Mouse (Mus musculus) heart, adult 2 months (tissue): ENCODE measurements around the gene Aes. TPM values are rescaled to one million over a fixed set of nuclear protein-coding genes. Genes with fewer than 3 reads are reported as not detected.

ENCODE experiments used
- DNase-seq, 2 experiments: peaks; one replicate each; pipeline ENCODE4 v3.0.0; 2021
- H3K27ac ChIP-seq: fragments of 200-600 bp; 2 replicates; pipeline ENCODE4 v1.8.1; 2022
- H3K27me3 ChIP-seq: fragments of 200-500 bp; 2 replicates; pipeline ENCODE4 v1.6.1; 2012; ENCODE audit warnings: mild to moderate bottlenecking, low read length, inconsistent platforms, mixed read lengths; ENCODE audit not compliant: control insufficient read depth, insufficient read depth
- H3K36me3 ChIP-seq: fragments of 200-500 bp; 2 replicates; pipeline ENCODE4 v1.6.1; 2012; ENCODE audit warnings: low read length, inconsistent platforms; ENCODE audit not compliant: control insufficient read depth, insufficient read depth
- H3K4me1 ChIP-seq: fragments of 200-500 bp; 2 replicates; pipeline ENCODE4 v1.6.1; 2011; ENCODE audit warnings: low read length; ENCODE audit not compliant: control insufficient read depth, insufficient read depth
- H3K4me3 ChIP-seq: fragments of 200-600 bp; 2 replicates; pipeline ENCODE4 v1.8.1; 2022
- H3K79me2 ChIP-seq: fragments of 200-500 bp; replicated peaks from 2 replicates; pipeline ENCODE4 v1.6.1; 2012; ENCODE audit warnings: mild to moderate bottlenecking, inconsistent platforms, low read length, moderate library complexity, mixed read lengths; ENCODE audit not compliant: control insufficient read depth, insufficient read depth
- H3K9ac ChIP-seq: fragments of 200-500 bp; 2 replicates; pipeline ENCODE4 v1.6.1; 2012; ENCODE audit warnings: low read depth, mild to moderate bottlenecking, control low read depth, inconsistent platforms, low read length, mixed read lengths
- CTCF ChIP-seq: fragments of 200-600 bp; IDR thresholded peaks from 2 replicates; pipeline ENCODE4 v1.8.1; 2022; ENCODE audit warnings: antibody characterized with exemption, mild to moderate bottlenecking, moderate library complexity
- EP300 ChIP-seq: fragments of 200-500 bp; IDR thresholded peaks from 2 replicates; pipeline ENCODE4 v1.6.1; 2011; ENCODE audit warnings: low read depth, low read length, control low read depth; ENCODE audit not compliant: insufficient read depth
- POLR2A ChIP-seq: fragments of 200-500 bp; IDR thresholded peaks from 2 replicates; pipeline ENCODE4 v1.6.1; 2011; ENCODE audit warnings: mild to moderate bottlenecking, low read depth, low read length, control low read depth; ENCODE audit not compliant: insufficient read depth
- WGBS: fragments of 180-500 bp; shearing (Covaris S2); methylation state at CpG from one replicate; pipeline ENCODE4 v1.1.7; 2018; 5-methylcytosine and 5-hydroxymethylcytosine counted together
- intact Hi-C: fragments of 180-260 bp; cut with DNase I; formaldehyde crosslinking; loops from one replicate; pipeline ENCODE4 v1.15.1; 2025
- polyA plus RNA-seq: library from polyadenylated mRNA; depleted of rRNA; stranded (reverse); fragments of >200 nt; gene quantifications from 2 replicates; pipeline ENCODE4 v1.2.3, GENCODE M21; 2012
- total RNA-seq, 2 experiments: library from RNA; stranded (reverse); gene quantifications; 2 replicates each; pipeline ENCODE4 v1.2.3; 2021

The Aes gene
- total and polyA plus RNA-seq, 3 experiments: 982 to 3,063 (median 1,113) TPM

DNA sequence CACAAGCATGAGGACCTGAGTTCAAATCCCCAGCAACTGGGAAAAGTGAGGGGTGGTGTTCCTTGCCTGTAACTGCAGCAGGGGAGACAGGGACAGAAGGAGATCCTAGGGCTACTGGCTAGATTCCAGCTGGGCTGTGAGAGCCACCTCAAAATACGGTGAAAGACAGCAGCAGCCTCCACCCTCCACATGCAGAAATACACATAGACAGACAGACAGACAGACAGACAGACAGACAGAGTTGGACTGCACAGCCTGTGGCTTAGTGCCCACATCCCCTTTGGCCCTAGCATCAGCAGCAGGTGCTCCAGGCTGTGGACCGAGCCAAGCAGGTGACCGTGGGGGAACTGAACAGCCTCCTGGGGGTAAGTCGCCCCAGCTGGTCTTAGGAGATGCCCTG lies 20.7 kb downstream of the Aes start:
- Histone ChIP-seq H3K27ac (no peak overlapping the region), H3K27me3 (no peaks in the 10 kb centered on the region), H3K9ac (no peak overlapping the region), H3K4me3 (no peak overlapping the region), H3K36me3 (no peaks in the 10 kb centered on the region), H3K79me2 (no peaks in the 10 kb centered on the region), H3K4me1 (no peaks in the 10 kb centered on the region)
- intact Hi-C loops: no loop called here
- DNase-seq: no peak
- 64% methylated on average over 4 of the region's 4 CpGs for WGBS
- TF ChIP-seq EP300 (no peak), CTCF (no peak), POLR2A (no peak)

DNA sequence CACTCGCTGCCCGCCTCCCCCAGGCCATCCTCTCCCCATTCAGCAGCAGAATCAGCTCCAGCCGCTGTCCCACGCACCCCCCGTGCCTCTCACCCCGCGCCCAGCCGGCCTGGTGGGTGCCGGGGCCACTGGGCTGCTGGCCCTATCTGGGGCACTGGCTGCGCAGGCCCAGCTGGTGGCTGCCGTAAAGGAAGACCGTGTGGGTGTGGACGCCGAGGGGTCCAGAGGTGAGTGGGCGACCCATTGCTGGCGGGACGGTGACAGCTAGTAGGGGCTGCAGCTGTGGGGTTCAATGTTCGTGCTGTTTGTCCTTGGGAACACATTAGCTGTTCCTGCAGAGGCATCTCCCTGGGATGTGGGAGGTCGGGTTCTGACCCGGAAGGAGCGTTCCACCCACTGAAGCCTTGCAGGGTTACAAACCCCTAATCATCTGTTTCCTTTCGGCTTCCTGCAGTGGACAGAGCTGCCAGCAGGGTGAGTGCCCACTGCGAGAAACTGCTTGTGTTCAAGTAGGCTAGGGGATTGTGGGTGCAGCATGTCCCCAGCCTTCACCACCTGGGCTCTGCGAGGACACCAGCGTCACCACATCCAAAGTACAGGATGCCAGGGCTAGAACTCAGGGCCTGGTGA lies 21.3 kb downstream of the Aes start:
- H3K9ac ChIP-seq: peak overlapping the region; percentile 5; the same call in 1 of the 2 replicates

DNA sequence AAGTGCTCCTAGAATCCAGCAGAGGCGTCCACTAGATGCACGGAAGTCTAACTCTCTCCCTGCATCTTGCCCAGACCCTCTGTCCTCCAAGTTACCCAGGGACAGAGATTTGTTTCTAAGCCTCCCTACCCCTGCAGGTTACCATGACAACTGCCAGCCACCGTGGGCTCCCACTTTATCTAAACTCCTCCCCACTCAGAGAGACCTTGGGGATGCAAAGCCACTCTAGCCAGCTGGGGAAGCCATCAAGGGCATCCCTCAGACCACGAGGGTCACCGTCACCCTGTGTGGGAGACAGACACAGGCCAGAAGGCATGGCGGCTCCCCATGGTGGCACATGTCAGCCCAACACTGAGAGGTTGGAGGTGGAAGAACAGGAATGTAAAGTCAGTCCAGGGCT lies 24.1 kb downstream of the Aes start:
- intact Hi-C loops: no loop called here

More for the DNA sequence above, 21.3 kb downstream of the Aes start:
- no peaks in the 10 kb centered on the region for H3K27me3 ChIP-seq
- WGBS: 53% methylated on average over 25 of the region's 25 CpGs
- no peak overlapping the region for H3K4me3 ChIP-seq
- DNase-seq: no peak
- H3K79me2 ChIP-seq: no peaks in the 10 kb centered on the region
- 0 out of 2 replicates have a peak, but pooled peaks have one; percentile 16 for TF ChIP-seq CTCF
- TF ChIP-seq POLR2A: no peak
- no peak for TF ChIP-seq EP300
- intact Hi-C loops: no loop called here
- no peaks in the 10 kb centered on the region for H3K4me1 ChIP-seq
- H3K36me3 ChIP-seq: no peaks in the 10 kb centered on the region
- H3K27ac ChIP-seq: no peak overlapping the region

DNA sequence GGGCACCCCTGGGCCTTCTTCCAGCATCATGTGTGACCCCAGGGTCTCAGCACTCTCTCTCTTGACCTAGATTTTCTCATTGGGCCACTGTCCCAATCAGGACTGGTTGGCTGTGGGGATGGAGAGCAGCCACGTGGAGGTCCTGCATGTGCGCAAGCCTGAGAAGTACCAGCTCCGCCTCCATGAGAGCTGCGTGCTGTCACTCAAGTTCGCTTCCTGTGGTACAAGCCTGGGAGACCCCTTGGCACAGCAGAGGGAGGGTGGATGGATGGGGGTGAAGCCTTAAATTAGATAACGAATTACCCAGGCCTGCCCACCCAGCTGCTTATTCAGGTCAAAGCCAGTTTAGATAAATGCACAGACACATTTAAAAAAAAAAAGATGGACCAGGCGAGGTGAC lies 29.5 kb downstream of the Aes start:
- 77% methylated on average over 7 of the region's 7 CpGs for WGBS
- DNase-seq: no peak
- no peaks in the 10 kb centered on the region for H3K36me3 ChIP-seq
- H3K27ac ChIP-seq: no peak overlapping the region
- no peak overlapping the region for H3K4me3 ChIP-seq
- no peaks in the 10 kb centered on the region for H3K27me3 ChIP-seq
- no peak for TF ChIP-seq CTCF
- no peak for TF ChIP-seq EP300
- TF ChIP-seq POLR2A: no peak
- intact Hi-C loops: no loop called here
- no peaks in the 10 kb centered on the region for H3K79me2 ChIP-seq
- no peaks in the 10 kb centered on the region for H3K4me1 ChIP-seq
- H3K9ac ChIP-seq: no peak overlapping the region

More for the DNA sequence above, 24.1 kb downstream of the Aes start:
- no peaks in the 10 kb centered on the region for H3K79me2 ChIP-seq
- H3K27ac ChIP-seq: no peak overlapping the region
- no peaks in the 10 kb centered on the region for H3K36me3 ChIP-seq
- no peak for TF ChIP-seq POLR2A
- WGBS: 74% methylated on average over 6 of the region's 6 CpGs
- no peak overlapping the region for H3K4me3 ChIP-seq
- no peaks in the 10 kb centered on the region for H3K27me3 ChIP-seq
- H3K9ac ChIP-seq: no peak overlapping the region
- DNase-seq: no peak
- no peaks in the 10 kb centered on the region for H3K4me1 ChIP-seq

DNA sequence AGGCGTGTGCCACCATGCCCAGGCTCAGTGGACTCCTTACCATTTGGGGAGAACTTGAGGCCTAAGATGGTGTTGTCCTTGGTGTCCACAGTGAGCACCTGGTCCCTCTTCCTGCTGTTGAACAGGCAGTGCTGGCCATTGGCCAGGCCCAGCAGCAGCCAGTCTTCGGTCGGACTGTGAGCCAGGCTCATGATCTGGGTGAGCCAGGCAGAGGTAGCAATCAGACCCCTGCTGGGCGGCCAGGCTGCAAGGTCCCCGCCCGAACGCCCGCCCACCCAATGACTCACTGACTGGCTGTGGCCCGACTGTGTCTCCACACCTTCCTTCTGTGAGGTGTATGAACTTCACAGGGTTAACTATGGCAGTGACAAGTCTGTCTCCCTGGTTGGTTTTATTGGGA lies 32.6 kb downstream of the Aes start:
- Histone ChIP-seq H3K79me2 (no peaks in the 10 kb centered on the region), H3K4me3 (no peak overlapping the region), H3K27ac (no peak overlapping the region), H3K27me3 (no peaks in the 10 kb centered on the region), H3K4me1 (peaks cover 2% of the 10 kb centered on the region), H3K9ac (no peak overlapping the region), H3K36me3 (no peaks in the 10 kb centered on the region)
- DNase-seq: no peak
- intact Hi-C loops: no loop called here
- TF ChIP-seq POLR2A (no peak), CTCF (no peak), EP300 (no peak)
- WGBS: 57% methylated on average over 9 of the region's 9 CpGs

DNA sequence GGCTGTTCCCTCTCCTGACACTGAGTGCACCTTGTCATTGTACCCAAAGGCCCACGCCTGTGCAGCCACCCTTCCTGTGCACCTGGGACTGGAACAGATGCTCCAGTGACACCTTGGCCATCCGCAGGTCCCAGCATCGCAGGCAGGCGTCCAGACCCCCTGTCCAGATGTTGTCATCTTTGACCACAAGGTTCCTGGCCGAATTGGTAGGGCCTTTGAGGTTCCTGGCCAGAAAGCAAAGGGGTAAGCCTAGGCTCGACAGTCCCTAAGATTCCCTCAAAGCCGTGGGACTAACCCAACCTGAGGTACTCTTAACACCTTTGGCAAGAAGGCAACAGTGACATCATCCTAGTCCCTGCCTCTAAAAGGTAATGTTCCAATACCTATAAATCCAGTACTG lies 33.3 kb downstream of the Aes start:
- H3K9ac ChIP-seq: no peak overlapping the region
- no peak overlapping the region for H3K4me3 ChIP-seq
- H3K79me2 ChIP-seq: no peaks in the 10 kb centered on the region
- no peaks in the 10 kb centered on the region for H3K27me3 ChIP-seq
- no peaks in the 10 kb centered on the region for H3K36me3 ChIP-seq
- H3K27ac ChIP-seq: no peak overlapping the region
- intact Hi-C loops: no loop called here
- DNase-seq: no peak
- WGBS: 79% methylated on average over 7 of the region's 7 CpGs
- peaks cover 2% of the 10 kb centered on the region for H3K4me1 ChIP-seq
- TF ChIP-seq CTCF (no peak), POLR2A (no peak), EP300 (no peak)
